Mouse (Mus musculus): Measurements from ENCODE around the gene Rufy3.

Gene Rufy3

GRCm38 (mm10) chr5:88616988-88617387 is 52.1 kb downstream of the Rufy3 start:
- in situ Hi-C loops (cut with MboI, MseI): no loop called here

- in situ Hi-C loops (cut with MboI, MseI): no loop called here
Observed at GRCm38 (mm10) chr5:88627545-88627944, 62.7 kb downstream of the Rufy3 start.

- in situ Hi-C loops (cut with MboI, MseI): no loop called here
Observed at GRCm38 (mm10) chr5:88629125-88629524, 64.3 kb downstream of the Rufy3 start.

- in situ Hi-C loops (cut with MboI, MseI): no loop called here
Observed at GRCm38 (mm10) chr5:88629987-88630386, 65.1 kb downstream of the Rufy3 start.

- in situ Hi-C loops (cut with MboI, MseI): no loop called here
Observed at GRCm38 (mm10) chr5:88630883-88631282, 66.0 kb downstream of the Rufy3 start.

GRCm38 (mm10) chr5:88631545-88631944 is 66.7 kb downstream of the Rufy3 start:
- in situ Hi-C loops (cut with MboI, MseI): no loop called here

- in situ Hi-C loops (cut with MboI, MseI): no loop called here
Observed at GRCm38 (mm10) chr5:88632463-88632862, 67.6 kb downstream of the Rufy3 start.

- in situ Hi-C loops (cut with MboI, MseI): no loop called here
Observed at GRCm38 (mm10) chr5:88634076-88634475, 69.2 kb downstream of the Rufy3 start.

- in situ Hi-C loops (cut with MboI, MseI): no loop called here
Observed at GRCm38 (mm10) chr5:88642786-88643185, 77.9 kb downstream of the Rufy3 start.

- in situ Hi-C loops (cut with MboI, MseI): no loop called here
Observed at GRCm38 (mm10) chr5:88643491-88643890, 78.7 kb downstream of the Rufy3 start.

- in situ Hi-C loops (cut with MboI, MseI): loop anchor here (5.0 kb wide), 1 partner anchor 58 kb away; no protein-coding TSS in a partner anchor
Observed at GRCm38 (mm10) chr5:88644901-88645300, 80.1 kb downstream of the Rufy3 start.

- in situ Hi-C loops (cut with MboI, MseI): loop anchor here (5.0 kb wide), 1 partner anchor 58 kb away; no protein-coding TSS in a partner anchor
Observed at GRCm38 (mm10) chr5:88645405-88645804, 80.6 kb downstream of the Rufy3 start.

- in situ Hi-C loops (cut with MboI, MseI): loop anchor here (5.0 kb wide), 1 partner anchor 62 kb away; no protein-coding TSS in a partner anchor
Observed at GRCm38 (mm10) chr5:88649250-88650173, 84.7 kb downstream of the Rufy3 start.

GRCm38 (mm10) chr5:88652589-88652988 is 87.7 kb downstream of the Rufy3 start:
- in situ Hi-C loops (cut with MboI, MseI): no loop called here

GRCm38 (mm10) chr5:88657868-88658267 is 93.0 kb downstream of the Rufy3 start:
- in situ Hi-C loops (cut with MboI, MseI): no loop called here

- in situ Hi-C loops (cut with MboI, MseI): no loop called here
Observed at GRCm38 (mm10) chr5:88663151-88663550, 98.3 kb downstream of the Rufy3 start.

GRCm38 (mm10) chr5:88663875-88664274 is 99.0 kb downstream of the Rufy3 start:
- in situ Hi-C loops (cut with MboI, MseI): no loop called here

- in situ Hi-C loops (cut with MboI, MseI): loop anchor here (10.0 kb wide), 1 partner anchor 110 kb away; the partner anchor contains the start of gene Rufy3
Observed at GRCm38 (mm10) chr5:88674703-88675442, 110.0 kb downstream of the Rufy3 start.

GRCm38 (mm10) chr5:88675443-88676387 is 110.9 kb downstream of the Rufy3 start, which contains the start of gene Grsf1:
Gene Grsf1 (minus strand): TSS chr5:88676171.
- in situ Hi-C loops (cut with MboI, MseI): loop anchor here (10.0 kb wide), 1 partner anchor 111 kb away; the partner anchor contains the start of gene Rufy3

- in situ Hi-C loops (cut with MboI, MseI): loop anchor here (10.0 kb wide), 1 partner anchor 114 kb away; the partner anchor contains the start of gene Rufy3
Observed at GRCm38 (mm10) chr5:88678929-88679328, 114.1 kb downstream of the Rufy3 start.

- in situ Hi-C loops (cut with MboI, MseI): loop anchor here (10.0 kb wide), 1 partner anchor 115 kb away; the partner anchor contains the start of gene Rufy3
Observed at GRCm38 (mm10) chr5:88679341-88679740, 114.5 kb downstream of the Rufy3 start.
